Mouse (Mus musculus): ENCODE measurements around the gene Zfp316. TPM values are rescaled to one million over a fixed set of nuclear protein-coding genes. Genes with fewer than 3 reads are reported as not detected.

Zfp316 gene
- polyA plus RNA-seq, 1 experiment = 10.1 TPM

GRCm38 (mm10) chr5:143288378-143288911, 18.6 kb upstream of the Zfp316 start:
- no peak for TF ChIP-seq CTCF (IDR thresholded peaks at IDR 0.05; ENCODE audit: insufficient read depth, low read length)
- TF ChIP-seq POLR2A (IDR thresholded peaks at IDR 0.05; ENCODE audit: borderline replicate concordance, extremely low read depth, low read depth, low read length) = no peak
- no peak overlapping the region for H3K4me3 ChIP-seq (replicated peaks; ENCODE audit: extremely low read depth, low read depth, low read length)
- DNase-seq = no peak
- H3K4me1 ChIP-seq (ENCODE audit: control insufficient read depth, insufficient read depth, low read length) = no peaks in the 10 kb centered on the region; the same call in 1 of the 2 replicates
- WGBS = 20% methylated on average over 9 of the region's 9 CpGs

GRCm38 (mm10) chr5:143287774-143288328, 18.0 kb upstream of the Zfp316 start:
- 7% methylated on average over 48 of the region's 48 CpGs for WGBS
- H3K4me1 ChIP-seq (ENCODE audit: control insufficient read depth, insufficient read depth, low read length) = no peaks in the 10 kb centered on the region; the same call in 1 of the 2 replicates
- no peak for DNase-seq
- no peak overlapping the region for H3K4me3 ChIP-seq (replicated peaks; ENCODE audit: extremely low read depth, low read depth, low read length)
- no peak for TF ChIP-seq CTCF (IDR thresholded peaks at IDR 0.05; ENCODE audit: insufficient read depth, low read length)
- no peak for TF ChIP-seq POLR2A (IDR thresholded peaks at IDR 0.05; ENCODE audit: borderline replicate concordance, extremely low read depth, low read depth, low read length)

- no peak for DNase-seq
- no peak overlapping the region for H3K4me3 ChIP-seq (replicated peaks; ENCODE audit: extremely low read depth, low read depth, low read length)
- no peaks in the 10 kb centered on the region; the same call in 1 of the 2 replicates for H3K4me1 ChIP-seq (ENCODE audit: control insufficient read depth, insufficient read depth, low read length)
- TF ChIP-seq CTCF (IDR thresholded peaks at IDR 0.05; ENCODE audit: insufficient read depth, low read length) (peak; percentile 13; the same call in 1 of the 2 replicates), POLR2A (IDR thresholded peaks at IDR 0.05; ENCODE audit: borderline replicate concordance, extremely low read depth, low read depth, low read length) (no peak)
- WGBS = 46% methylated on average over 6 of the region's 6 CpGs
Measured at GRCm38 (mm10) chr5:143284762-143285161, 14.9 kb upstream of the Zfp316 start.

GRCm38 (mm10) chr5:143279247-143279646, 9.4 kb upstream of the Zfp316 start:
- H3K4me1 ChIP-seq (ENCODE audit: control insufficient read depth, insufficient read depth, low read length) = no peaks in the 10 kb centered on the region
- H3K4me3 ChIP-seq (replicated peaks; ENCODE audit: extremely low read depth, low read depth, low read length) = no peak overlapping the region
- WGBS = 35% methylated on average over 10 of the region's 10 CpGs
- DNase-seq = no peak
- TF ChIP-seq POLR2A (IDR thresholded peaks at IDR 0.05; ENCODE audit: borderline replicate concordance, extremely low read depth, low read depth, low read length) (no peak), CTCF (IDR thresholded peaks at IDR 0.05; ENCODE audit: insufficient read depth, low read length) (no peak)

GRCm38 (mm10) chr5:143275761-143276160, 5.9 kb upstream of the Zfp316 start:
- TF ChIP-seq CTCF (IDR thresholded peaks at IDR 0.05; ENCODE audit: insufficient read depth, low read length) = no peak
- DNase-seq = no peak
- Histone ChIP-seq H3K4me1 (ENCODE audit: control insufficient read depth, insufficient read depth, low read length) (no peaks in the 10 kb centered on the region), H3K4me3 (replicated peaks; ENCODE audit: extremely low read depth, low read depth, low read length) (no peak overlapping the region)
- 35% methylated on average over 5 of the region's 5 CpGs for WGBS

- Histone ChIP-seq H3K4me3 (replicated peaks; ENCODE audit: extremely low read depth, low read depth, low read length) (no peak overlapping the region), H3K4me1 (ENCODE audit: control insufficient read depth, insufficient read depth, low read length) (peaks cover 6% of the 10 kb centered on the region)
- no peak for TF ChIP-seq POLR2A (IDR thresholded peaks at IDR 0.05; ENCODE audit: borderline replicate concordance, extremely low read depth, low read depth, low read length)
- no peak for TF ChIP-seq CTCF (IDR thresholded peaks at IDR 0.05; ENCODE audit: insufficient read depth, low read length)
- WGBS = 78% methylated on average over 16 of the region's 16 CpGs
- no peak for DNase-seq
Measured at GRCm38 (mm10) chr5:143272540-143273330, 2.9 kb upstream of the Zfp316 start.

GRCm38 (mm10) chr5:143272108-143272507, 2.3 kb upstream of the Zfp316 start:
- TF ChIP-seq POLR2A (IDR thresholded peaks at IDR 0.05; ENCODE audit: borderline replicate concordance, extremely low read depth, low read depth, low read length) (no peak), CTCF (IDR thresholded peaks at IDR 0.05; ENCODE audit: insufficient read depth, low read length) (no peak)
- Histone ChIP-seq H3K4me1 (ENCODE audit: control insufficient read depth, insufficient read depth, low read length) (peaks cover 6% of the 10 kb centered on the region), H3K4me3 (replicated peaks; ENCODE audit: extremely low read depth, low read depth, low read length) (no peak overlapping the region)
- WGBS = 59% methylated on average over 3 of the region's 3 CpGs
- DNase-seq = no peak

- no peak for DNase-seq
- no peak for TF ChIP-seq POLR2A (IDR thresholded peaks at IDR 0.05; ENCODE audit: borderline replicate concordance, extremely low read depth, low read depth, low read length)
- no peak for TF ChIP-seq CTCF (IDR thresholded peaks at IDR 0.05; ENCODE audit: insufficient read depth, low read length)
- no peak overlapping the region for H3K4me3 ChIP-seq (replicated peaks; ENCODE audit: extremely low read depth, low read depth, low read length)
- WGBS = 77% methylated on average over 6 of the region's 6 CpGs
- H3K4me1 ChIP-seq (ENCODE audit: control insufficient read depth, insufficient read depth, low read length) = peaks cover 6% of the 10 kb centered on the region
Measured at GRCm38 (mm10) chr5:143271642-143272041, 1.8 kb upstream of the Zfp316 start.

GRCm38 (mm10) chr5:143270151-143270519, 313 bp upstream of the Zfp316 start:
- DNase-seq = no peak
- 4% methylated on average over 12 of the region's 12 CpGs for WGBS
- peaks cover 6% of the 10 kb centered on the region for H3K4me1 ChIP-seq (ENCODE audit: control insufficient read depth, insufficient read depth, low read length)
- H3K4me3 ChIP-seq (replicated peaks; ENCODE audit: extremely low read depth, low read depth, low read length) = peak overlapping the region; percentile 99
- TF ChIP-seq CTCF (IDR thresholded peaks at IDR 0.05; ENCODE audit: insufficient read depth, low read length) = no peak
- TF ChIP-seq POLR2A (IDR thresholded peaks at IDR 0.05; ENCODE audit: borderline replicate concordance, extremely low read depth, low read depth, low read length) = no peak

GRCm38 (mm10) chr5:143268985-143269362, 848 bp downstream of the Zfp316 start:
- TF ChIP-seq POLR2A (IDR thresholded peaks at IDR 0.05; ENCODE audit: borderline replicate concordance, extremely low read depth, low read depth, low read length) (no peak), CTCF (IDR thresholded peaks at IDR 0.05; ENCODE audit: insufficient read depth, low read length) (no peak)

More at GRCm38 (mm10) chr5:143268985-143269362, 848 bp downstream of the Zfp316 start:
- DNase-seq = no peak
- Histone ChIP-seq H3K4me1 (ENCODE audit: control insufficient read depth, insufficient read depth, low read length) (peaks cover 6% of the 10 kb centered on the region), H3K4me3 (replicated peaks; ENCODE audit: extremely low read depth, low read depth, low read length) (peak overlapping the region; percentile 99)
- WGBS = 28% methylated on average over 8 of the region's 8 CpGs

Data from lung, adult 2 months (tissue).